Mouse (Mus musculus): ENCODE results near the gene Dcdc2a.

Dcdc2a gene

GRCm38 (mm10) chr13:25055873-25056667, at the start of gene Dcdc2a:
TSS of gene Dcdc2a (plus strand) at chr13:25056004.
- DNase-seq, result peak; percentile 69 to 82

GRCm38 (mm10) chr13:25007115-25007514, 48.7 kb upstream of the Dcdc2a start:
- peak; percentile 56 to 63 for DNase-seq

GRCm38 (mm10) chr13:25018316-25018715, 37.5 kb upstream of the Dcdc2a start:
- DNase-seq, result no peak

GRCm38 (mm10) chr13:25019793-25020539, 35.8 kb upstream of the Dcdc2a start, which contains the start of gene Mrs2:
TSS of gene Mrs2 (minus strand) at chr13:25020379.
- peak; percentile 88 to 94 for DNase-seq

GRCm38 (mm10) chr13:25020540-25020892, 35.3 kb upstream of the Dcdc2a start:
- DNase-seq, result no peak

- DNase-seq, result no peak
These were observed 33.4 kb upstream of the Dcdc2a start for GRCm38 (mm10) chr13:25022386-25022785.

GRCm38 (mm10) chr13:25023129-25023528, 32.7 kb upstream of the Dcdc2a start:
- no peak for DNase-seq

- peak; percentile 76 to 79 for DNase-seq
These were observed 31.1 kb upstream of the Dcdc2a start for GRCm38 (mm10) chr13:25024655-25025054.

- DNase-seq, result no peak
These were observed 29.2 kb upstream of the Dcdc2a start for GRCm38 (mm10) chr13:25026409-25027113.

- DNase-seq, result no peak
These were observed 28.7 kb upstream of the Dcdc2a start for GRCm38 (mm10) chr13:25027114-25027425.

GRCm38 (mm10) chr13:25039488-25039887, 16.3 kb upstream of the Dcdc2a start:
- DNase-seq, result no peak

GRCm38 (mm10) chr13:25052671-25053070, 3.1 kb upstream of the Dcdc2a start:
- DNase-seq, result no peak

- DNase-seq, result peak; percentile 85 to 91
These were observed 671 bp upstream of the Dcdc2a start for GRCm38 (mm10) chr13:25055111-25055554.

GRCm38 (mm10) chr13:25066659-25067058, 10.9 kb downstream of the Dcdc2a start:
- DNase-seq, result no peak

- DNase-seq, result no peak
These were observed 11.4 kb downstream of the Dcdc2a start for GRCm38 (mm10) chr13:25067183-25067582.

- DNase-seq, result peak in 1 of 2 experiments; percentile 48
These were observed 14.0 kb downstream of the Dcdc2a start for GRCm38 (mm10) chr13:25069765-25070164.

- no peak for DNase-seq
These were observed 15.0 kb downstream of the Dcdc2a start for GRCm38 (mm10) chr13:25070791-25071190.

GRCm38 (mm10) chr13:25077262-25077661, 21.5 kb downstream of the Dcdc2a start:
- no peak for DNase-seq

GRCm38 (mm10) chr13:25083144-25083572, 27.4 kb downstream of the Dcdc2a start:
- DNase-seq, result peak; percentile 59 to 77

GRCm38 (mm10) chr13:25085147-25085546, 29.3 kb downstream of the Dcdc2a start:
- DNase-seq, result no peak

- no peak for DNase-seq
These were observed 35.5 kb downstream of the Dcdc2a start for GRCm38 (mm10) chr13:25091347-25091746.

- DNase-seq, result no peak
These were observed 38.0 kb downstream of the Dcdc2a start for GRCm38 (mm10) chr13:25093776-25094175.

GRCm38 (mm10) chr13:25094381-25094780, 38.6 kb downstream of the Dcdc2a start:
- peak in 1 of 2 experiments; percentile 57 for DNase-seq
